Mouse (Mus musculus): ENCODE data around the gene Rbfox3. TPM values are rescaled to one million over a fixed set of nuclear protein-coding genes. Genes with fewer than 3 reads are reported as not detected.

The Rbfox3 gene
- polyA plus RNA-seq (2014; fragmentation: Illumina TruSeq; extraction: RNeasy Lipid Tissue Mini Kit (QIAGEN cat#74804); ENCODE audit: low read depth, low replicate concordance): 0.11 TPM

GRCm38 (mm10) chr11:118911307-118912070 lies at the start of gene Rbfox3:
Gene Rbfox3 (minus strand): TSS chr11:118911597.

GRCm38 (mm10) chr11:118476396-118477373 lies 434.7 kb downstream of the Rbfox3 start, which contains the start of gene Engase:
Gene Engase (plus strand): TSS chr11:118476829.

Other genes starting within 250 kb of the Rbfox3 start
- not detected for gene Enpp7, start 76.6 kb upstream of the Rbfox3 start, polyA plus RNA-seq (2014; fragmentation: Illumina TruSeq; extraction: RNeasy Lipid Tissue Mini Kit (QIAGEN cat#74804); ENCODE audit: low read depth, low replicate concordance)
- gene Cbx2, start 111.4 kb upstream of the Rbfox3 start, polyA plus RNA-seq (2014; fragmentation: Illumina TruSeq; extraction: RNeasy Lipid Tissue Mini Kit (QIAGEN cat#74804); ENCODE audit: low read depth, low replicate concordance): 0.36 TPM
- 0.17 TPM for gene Cbx8, start 129.4 kb upstream of the Rbfox3 start, polyA plus RNA-seq (2014; fragmentation: Illumina TruSeq; extraction: RNeasy Lipid Tissue Mini Kit (QIAGEN cat#74804); ENCODE audit: low read depth, low replicate concordance)
- 1.4 TPM for gene Cbx4, start 174.6 kb upstream of the Rbfox3 start, polyA plus RNA-seq (2014; fragmentation: Illumina TruSeq; extraction: RNeasy Lipid Tissue Mini Kit (QIAGEN cat#74804); ENCODE audit: low read depth, low replicate concordance)

Data from testis, adult 10 weeks (tissue).